Mouse (Mus musculus): ENCODE measurements around the gene Zfp667.
A peak's percentile ranks its signal among the peaks of the same experiment; 100 is the strongest.
"Not testable (repeated sequence)": the region's sequence is repeated elsewhere in the genome, so short reads cannot be mapped to it uniquely, and the experiment has no call there.

The Zfp667 gene

GRCm38 (mm10) chr7:6300796-6301195 is 14.4 kb downstream of the Zfp667 start:
- DNase-seq (ENCODE audit: low read depth, low spot score), result not testable (repeated sequence)

- DNase-seq (ENCODE audit: low read depth, low spot score), result no peak
Measured at GRCm38 (mm10) chr7:6330458-6331232, 44.3 kb downstream of the Zfp667 start.

GRCm38 (mm10) chr7:6331233-6331956 is 45.0 kb downstream of the Zfp667 start, which contains the start of gene Zfp583:
TSS of gene Zfp583 (minus strand) at chr7:6331285.
- peak; percentile 74 for DNase-seq (ENCODE audit: low read depth, low spot score)

- no peak for DNase-seq (ENCODE audit: low read depth, low spot score)
Measured at GRCm38 (mm10) chr7:6339865-6340264, 53.5 kb downstream of the Zfp667 start.

- DNase-seq (ENCODE audit: low read depth, low spot score), result peak; percentile 17
Measured at GRCm38 (mm10) chr7:6343501-6344071, 57.2 kb downstream of the Zfp667 start, which contains the start of gene Gm3854. TSS of gene Gm3854 (plus strand) at chr7:6343759.

DNA sequence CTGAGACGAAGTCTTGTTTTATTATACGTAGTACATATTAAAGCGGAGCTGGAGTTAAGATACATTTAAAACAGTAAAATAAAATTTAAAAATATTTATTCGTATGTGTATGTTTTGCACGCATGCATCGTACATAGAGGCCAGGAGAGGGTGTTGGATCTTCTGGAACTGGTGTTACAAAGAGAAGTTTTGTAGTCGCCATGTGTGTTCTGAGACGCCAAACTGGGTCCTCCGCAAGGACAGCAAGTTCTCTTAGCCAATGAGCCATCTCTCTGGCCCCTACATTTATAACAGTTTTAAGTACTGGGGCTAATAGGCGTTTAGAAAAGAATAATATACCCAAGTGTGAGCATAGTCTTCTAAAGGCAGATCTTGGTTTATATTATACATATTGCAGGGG is 57.7 kb downstream of the Zfp667 start:
- no peak for DNase-seq (ENCODE audit: low read depth, low spot score)
